Mouse (Mus musculus) kidney, embryonic 15.5 days (tissue): ENCODE data around the gene Lsm6. TPM values are rescaled to one million over a fixed set of nuclear protein-coding genes. Genes with fewer than 3 reads are reported as not detected.

Source experiments
- polyA plus RNA-seq: library from polyadenylated mRNA; unstranded; fragments of >200 nt; fragmentation: Nextera tagmentation; extraction: Ambion mirVana; gene quantifications from 2 replicates; pipeline ENCODE4 v1.2.1, GENCODE M21; 2015

The Lsm6 gene
- polyA plus RNA-seq, 1 experiment from 2014 or later = 209 TPM

Other genes starting within 250 kb of the Lsm6 start
- gene Zfp827, start 207.3 kb upstream of the Lsm6 start, polyA plus RNA-seq = 7.4 and 7.9 TPM in 2 replicates